Mouse (Mus musculus) forebrain, embryonic 10.5 days (tissue): ENCODE data around the gene Mrgpre. TPM values are rescaled to one million over a fixed set of nuclear protein-coding genes. Genes with fewer than 3 reads are reported as not detected.

Source experiments
- DNase-seq: peaks from one replicate; pipeline ENCODE4 v3.0.0-alpha.2; 2017; ENCODE audit warnings: low spot score; ENCODE audit errors: extremely low spot score
- H3K27ac ChIP-seq: fragments of 300-500 bp; sonication (generic); 2 replicates; pipeline ENCODE4 v1.5.1; 2016; ENCODE audit warnings: mild to moderate bottlenecking
- H3K27me3 ChIP-seq: fragments of 300-500 bp; sonication (generic); 2 replicates; pipeline ENCODE4 v1.6.1; 2016; ENCODE audit warnings: mild to moderate bottlenecking; ENCODE audit not compliant: poor library complexity, severe bottlenecking
- H3K36me3 ChIP-seq: fragments of 300-500 bp; sonication (generic); replicated peaks from 2 replicates; pipeline ENCODE4 v1.6.1; 2016; ENCODE audit warnings: mild to moderate bottlenecking, moderate library complexity
- H3K4me1 ChIP-seq: fragments of 300-500 bp; sonication (generic); 2 replicates; pipeline ENCODE4 v1.6.1; 2016
- H3K4me3 ChIP-seq: fragments of 300-500 bp; sonication (generic); 2 replicates; pipeline ENCODE4 v1.5.1; 2016; ENCODE audit warnings: mild to moderate bottlenecking, moderate library complexity
- H3K9me3 ChIP-seq: fragments of 300-500 bp; sonication (generic); 2 replicates; pipeline ENCODE4 v1.6.1; 2016; ENCODE audit warnings: mild to moderate bottlenecking, moderate library complexity
- WGBS: fragments of 180-500 bp; shearing (Covaris S2); methylation state at CpG from one replicate; pipeline ENCODE4 v1.1.7; 2016; 5-methylcytosine and 5-hydroxymethylcytosine counted together
- polyA plus RNA-seq: library from polyadenylated mRNA; unstranded; fragments of >200 nt; fragmentation: Nextera tagmentation; extraction: Ambion mirVana; gene quantifications from 2 replicates; pipeline ENCODE4 v1.2.1, GENCODE M21; 2016

Gene Mrgpre
- polyA plus RNA-seq, 1 experiment from 2014 or later, result 1.5 TPM

DNA sequence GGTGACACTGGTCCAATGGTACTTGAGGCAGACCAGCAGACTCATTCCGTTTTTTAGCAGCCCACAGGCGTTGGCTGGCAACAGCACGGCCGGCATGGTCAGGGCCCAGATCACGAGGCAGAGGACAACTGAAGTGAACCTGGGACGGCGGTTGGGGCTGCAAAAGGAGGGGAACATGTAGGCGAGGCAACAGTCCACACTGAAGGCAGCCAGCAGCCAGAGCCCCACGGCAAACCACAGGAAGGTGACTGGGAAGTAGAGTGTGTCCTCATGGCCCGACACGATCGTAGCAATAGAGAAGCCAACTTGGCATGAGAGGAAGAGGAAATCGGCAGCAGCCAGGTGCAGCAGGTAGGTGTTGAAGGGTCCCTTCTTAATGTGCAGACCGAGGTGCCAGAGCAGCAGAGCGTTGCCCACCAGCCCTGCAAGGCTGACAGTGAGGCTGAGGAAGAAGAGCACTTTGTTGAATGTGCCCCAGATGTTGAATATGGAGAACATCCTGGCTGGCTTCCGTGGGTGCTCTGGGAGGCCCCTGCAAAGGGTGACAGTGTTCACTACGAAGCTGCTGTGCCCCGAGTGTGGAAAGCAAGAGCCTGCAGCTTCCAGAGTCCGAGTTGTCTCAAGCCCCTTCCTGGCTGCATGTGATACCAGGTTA is 19.3 kb downstream of the Mrgpre start:
- WGBS, result 75% methylated on average over 19 of the region's 19 CpGs
- H3K27me3 ChIP-seq, result peaks cover 28% of the 10 kb centered on the region
- H3K9me3 ChIP-seq, result no peaks in the 10 kb centered on the region
- no peaks in the 10 kb centered on the region for H3K36me3 ChIP-seq
- no peak overlapping the region for H3K27ac ChIP-seq
- DNase-seq, result no peak
- H3K4me3 ChIP-seq, result no peak overlapping the region
- H3K4me1 ChIP-seq, result no peaks in the 10 kb centered on the region

DNA sequence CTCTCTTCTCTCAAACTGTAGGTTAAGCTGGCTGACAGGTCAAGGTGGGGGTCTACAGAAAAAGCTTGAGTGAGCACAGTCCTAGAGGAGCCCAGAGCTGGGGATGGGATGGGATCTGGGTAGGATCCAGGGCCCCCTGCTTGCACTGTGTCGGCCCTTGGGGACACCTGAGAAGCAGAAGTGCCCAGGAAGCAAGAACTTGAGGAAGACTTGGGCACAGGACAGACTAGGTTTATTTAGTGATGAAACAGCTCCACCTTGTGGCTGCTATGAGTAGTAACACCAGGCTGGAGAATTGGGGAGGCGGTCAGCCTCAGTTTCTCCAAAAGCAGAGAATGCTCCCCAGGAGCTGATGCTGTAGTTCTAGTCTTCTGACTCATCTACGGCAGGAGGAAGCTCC is 20.5 kb downstream of the Mrgpre start:
- Histone ChIP-seq H3K36me3 (no peaks in the 10 kb centered on the region), H3K4me1 (no peaks in the 10 kb centered on the region), H3K9me3 (no peaks in the 10 kb centered on the region), H3K27ac (no peak overlapping the region), H3K4me3 (no peak overlapping the region), H3K27me3 (peaks cover 36% of the 10 kb centered on the region)
- no peak for DNase-seq
- WGBS, result 21% methylated on average over 3 of the region's 3 CpGs

DNA sequence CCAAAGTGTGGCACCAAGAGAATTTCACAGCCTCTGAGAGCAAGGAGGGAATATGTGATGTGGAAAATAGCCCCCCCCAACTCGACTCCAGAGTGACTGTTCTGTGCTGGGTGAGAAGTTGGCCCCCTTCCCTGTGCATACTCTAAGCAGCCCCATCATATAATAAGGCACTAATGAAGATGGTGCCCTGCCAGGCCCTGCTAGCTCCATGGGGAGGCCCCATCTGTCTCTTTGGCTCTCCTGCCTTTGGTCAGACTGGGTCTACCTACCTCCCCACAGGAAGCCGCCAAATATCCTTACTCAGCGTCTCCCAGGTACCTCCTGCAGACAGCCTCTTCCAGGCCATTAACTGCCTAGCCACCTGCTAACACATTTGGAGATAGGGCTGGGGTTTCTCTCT is 25.3 kb downstream of the Mrgpre start:
- Histone ChIP-seq H3K36me3 (no peaks in the 10 kb centered on the region), H3K27ac (no peak overlapping the region), H3K27me3 (peaks cover 54% of the 10 kb centered on the region), H3K4me3 (no peak overlapping the region), H3K9me3 (no peaks in the 10 kb centered on the region), H3K4me1 (peaks cover 17% of the 10 kb centered on the region)
- no peak for DNase-seq
- WGBS, result 68% methylated on average over 3 of the region's 3 CpGs

GRCm38 (mm10) chr7:143757696-143758095 is 26.6 kb downstream of the Mrgpre start:
- Histone ChIP-seq H3K4me3 (peak overlapping the region; percentile 51; the same call in 1 of the 2 replicates), H3K36me3 (no peaks in the 10 kb centered on the region), H3K4me1 (peaks cover 17% of the 10 kb centered on the region), H3K9me3 (no peaks in the 10 kb centered on the region), H3K27me3 (peaks cover 61% of the 10 kb centered on the region), H3K27ac (no peak overlapping the region)
- DNase-seq, result no peak
- WGBS, result 75% methylated on average over 3 of the region's 3 CpGs

- H3K36me3 ChIP-seq, result no peaks in the 10 kb centered on the region
- H3K9me3 ChIP-seq, result no peaks in the 10 kb centered on the region
- DNase-seq, result peak; percentile 70
- H3K4me3 ChIP-seq, result peak overlapping the region; percentile 51
- 5% methylated on average over 15 of the region's 15 CpGs for WGBS
- H3K27ac ChIP-seq, result peak overlapping the region; percentile 71
- peaks cover 17% of the 10 kb centered on the region for H3K4me1 ChIP-seq
- H3K27me3 ChIP-seq, result peaks cover 68% of the 10 kb centered on the region
These were observed 27.3 kb downstream of the Mrgpre start for GRCm38 (mm10) chr7:143757027-143757390.

GRCm38 (mm10) chr7:143756125-143757026 is 27.9 kb downstream of the Mrgpre start, which contains the start of gene Osbpl5:
Osbpl5 (minus strand) TSS chr7:143756985.
- DNase-seq, result no peak
- Histone ChIP-seq H3K36me3 (no peaks in the 10 kb centered on the region), H3K4me3 (peak within 1 kb of the TSS; percentile 51), H3K4me1 (peaks cover 17% of the 10 kb centered on the region), H3K27me3 (peaks cover 74% of the 10 kb centered on the region), H3K9me3 (no peaks in the 10 kb centered on the region), H3K27ac (peak within 1 kb of the TSS; percentile 71)
- 32% methylated on average over 22 of the region's 22 CpGs for WGBS

GRCm38 (mm10) chr7:143755357-143756124 is 28.8 kb downstream of the Mrgpre start:
- Histone ChIP-seq H3K36me3 (no peaks in the 10 kb centered on the region), H3K4me1 (peaks cover 17% of the 10 kb centered on the region), H3K27me3 (peaks cover 75% of the 10 kb centered on the region), H3K4me3 (0 out of 2 replicates have a peak overlapping the region, but pooled peaks have one; percentile 51), H3K9me3 (no peaks in the 10 kb centered on the region), H3K27ac (no peak overlapping the region)
- WGBS, result 77% methylated on average over 9 of the region's 9 CpGs
- no peak for DNase-seq

DNA sequence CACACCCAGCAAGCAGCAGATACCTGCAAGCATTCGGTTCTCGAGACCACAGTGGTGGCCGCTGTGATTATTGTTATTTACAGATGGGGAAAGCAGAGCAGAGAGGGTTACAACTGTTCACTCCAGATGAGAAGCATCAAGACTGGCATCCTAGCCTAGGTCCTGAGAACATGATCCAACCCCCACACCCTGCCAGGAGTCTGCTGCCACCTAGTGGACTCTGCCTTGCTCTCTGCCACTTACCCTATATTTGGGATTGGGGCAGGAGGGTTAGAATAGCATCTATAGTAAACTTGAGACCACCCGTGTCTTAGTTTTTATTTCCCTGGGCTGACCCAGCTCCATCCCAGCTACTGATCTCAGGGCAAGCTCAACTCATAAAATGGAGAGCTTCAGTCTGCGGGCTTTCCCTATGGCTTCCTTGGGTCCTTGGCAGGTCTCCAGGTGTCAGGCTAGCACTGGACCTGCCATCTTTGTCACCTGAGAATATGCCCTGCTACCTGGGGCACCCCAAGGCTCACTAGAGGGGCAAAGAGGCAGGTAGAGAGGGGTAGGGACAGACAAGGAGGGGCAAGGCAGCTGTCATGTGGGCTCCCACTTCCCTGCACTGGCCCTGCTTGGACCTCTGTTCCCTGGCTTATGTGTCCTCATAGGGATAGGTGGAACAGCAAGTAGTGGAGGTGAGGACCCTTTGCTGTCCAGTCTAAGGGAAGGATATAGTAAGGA is 30.1 kb downstream of the Mrgpre start:
- Histone ChIP-seq H3K36me3 (no peaks in the 10 kb centered on the region), H3K4me3 (no peak overlapping the region), H3K27ac (no peak overlapping the region), H3K9me3 (no peaks in the 10 kb centered on the region), H3K27me3 (peaks cover 80% of the 10 kb centered on the region), H3K4me1 (peaks cover 17% of the 10 kb centered on the region)
- DNase-seq, result peak; percentile 54
- 49% methylated on average over 5 of the region's 5 CpGs for WGBS

- Histone ChIP-seq H3K4me3 (no peak overlapping the region), H3K27me3 (peaks cover 65% of the 10 kb centered on the region), H3K9me3 (no peaks in the 10 kb centered on the region), H3K36me3 (no peaks in the 10 kb centered on the region), H3K27ac (no peak overlapping the region), H3K4me1 (peaks cover 31% of the 10 kb centered on the region)
- DNase-seq, result no peak
- WGBS, result 88% methylated on average over 3 of the region's 3 CpGs
These were observed 31.7 kb downstream of the Mrgpre start for GRCm38 (mm10) chr7:143752606-143753005.

DNA sequence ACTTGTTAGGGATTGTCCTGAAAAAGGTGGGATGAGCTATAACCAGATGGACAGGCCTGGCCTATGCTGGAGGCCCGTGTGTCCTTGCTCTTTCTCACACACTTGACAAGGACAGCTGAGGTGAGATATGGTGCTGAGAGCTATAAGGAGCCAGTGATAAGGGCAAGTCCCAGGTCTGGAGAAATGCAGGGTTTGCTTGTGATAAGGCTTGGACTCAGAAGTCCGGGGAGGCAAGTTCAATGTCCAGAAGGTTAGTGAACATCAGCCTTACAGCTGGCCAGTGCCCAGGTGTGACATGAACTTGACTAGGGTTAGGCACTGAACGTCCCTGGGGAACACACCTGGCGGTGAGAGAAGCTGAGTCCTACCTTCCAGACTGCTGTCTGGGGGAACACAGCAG is 32.2 kb downstream of the Mrgpre start:
- peaks cover 26% of the 10 kb centered on the region for H3K4me1 ChIP-seq
- no peaks in the 10 kb centered on the region for H3K36me3 ChIP-seq
- H3K4me3 ChIP-seq, result no peak overlapping the region
- no peaks in the 10 kb centered on the region for H3K9me3 ChIP-seq
- peaks cover 59% of the 10 kb centered on the region for H3K27me3 ChIP-seq
- WGBS, result 84% methylated on average over 4 of the region's 4 CpGs
- no peak overlapping the region for H3K27ac ChIP-seq
- DNase-seq, result no peak

DNA sequence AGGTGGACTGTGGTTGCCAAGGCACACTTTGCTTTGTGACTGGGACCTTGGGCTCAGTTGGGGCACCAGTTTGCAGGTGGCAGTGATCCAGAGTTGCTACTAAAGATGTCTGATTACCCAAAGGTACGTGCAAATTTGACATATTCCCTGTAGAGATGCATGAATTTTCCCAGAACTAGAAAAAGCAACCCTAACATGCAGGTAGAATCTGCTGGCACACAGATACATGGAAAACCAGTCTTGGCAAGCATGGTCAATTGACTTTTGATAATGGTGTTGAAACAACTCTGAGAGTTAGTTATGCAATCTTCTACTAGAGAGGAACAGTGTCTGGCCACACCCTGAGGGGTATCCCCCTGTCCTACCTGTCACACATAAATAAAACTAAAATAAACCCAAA is 32.9 kb downstream of the Mrgpre start:
- no peaks in the 10 kb centered on the region for H3K36me3 ChIP-seq
- no peak overlapping the region for H3K4me3 ChIP-seq
- no peaks in the 10 kb centered on the region for H3K9me3 ChIP-seq
- WGBS, result 77% methylated on average over 1 of the region's 1 CpGs
- H3K4me1 ChIP-seq, result peaks cover 19% of the 10 kb centered on the region
- no peak for DNase-seq
- H3K27me3 ChIP-seq, result peaks cover 54% of the 10 kb centered on the region
- no peak overlapping the region for H3K27ac ChIP-seq

DNA sequence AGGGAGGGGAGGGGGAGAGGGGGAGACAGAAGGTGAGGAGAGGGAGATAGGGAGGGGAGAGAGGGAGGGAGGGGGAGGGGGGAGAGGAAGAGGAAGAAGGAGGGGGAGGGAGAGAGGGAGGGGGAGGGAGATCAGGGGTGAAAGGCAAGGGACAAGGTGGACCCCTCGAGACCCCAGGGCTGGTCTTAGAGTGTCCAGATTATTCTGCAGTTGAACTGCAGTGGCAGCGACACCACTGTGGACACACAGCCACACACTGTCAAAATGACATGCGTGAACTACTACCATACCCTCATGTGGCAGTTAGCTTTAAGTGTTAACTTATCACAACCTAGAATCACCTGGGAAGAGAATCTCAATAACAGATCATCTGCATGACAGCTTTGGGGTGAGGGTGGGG is 35.3 kb downstream of the Mrgpre start:
- Histone ChIP-seq H3K4me1 (peaks cover 15% of the 10 kb centered on the region), H3K27ac (0 out of 2 replicates have a peak overlapping the region, but pooled peaks have one; percentile 62), H3K27me3 (peaks cover 31% of the 10 kb centered on the region)

More for the DNA sequence above, 35.3 kb downstream of the Mrgpre start:
- H3K4me3 ChIP-seq, result no peak overlapping the region; the same call in 1 of the 2 replicates
- WGBS, result 73% methylated on average over 3 of the region's 3 CpGs
- H3K36me3 ChIP-seq, result no peaks in the 10 kb centered on the region
- DNase-seq, result no peak
- H3K9me3 ChIP-seq, result no peaks in the 10 kb centered on the region
